Mouse (Mus musculus) midbrain, embryonic 10.5 days (tissue): ENCODE results near the gene Defb19. TPM values are rescaled to one million over a fixed set of nuclear protein-coding genes. Genes with fewer than 3 reads are reported as not detected.

ENCODE experiments used
- polyA plus RNA-seq: library from polyadenylated mRNA; unstranded; fragments of >200 nt; fragmentation: Nextera tagmentation; extraction: Ambion mirVana; gene quantifications from 2 replicates; pipeline ENCODE4 v1.2.1, GENCODE M21; 2016

The Defb19 gene
- polyA plus RNA-seq, 1 experiment from 2014 or later, result not detected

Other genes with a start within 250 kb of the Defb19 start
- 92.2 and 101 TPM in 2 replicates for gene Rbck1, start 247.7 kb downstream of the Defb19 start, polyA plus RNA-seq
- 2.2 and 2.8 TPM in 2 replicates for gene Trib3, start 236.3 kb downstream of the Defb19 start, polyA plus RNA-seq
- 1.3 and 3.7 TPM in 2 replicates for gene Nrsn2, start 203.7 kb downstream of the Defb19 start, polyA plus RNA-seq
- 8.6 and 9.2 TPM in 2 replicates for gene Sox12, start 182.2 kb downstream of the Defb19 start, polyA plus RNA-seq
- gene Zcchc3, start 165.3 kb downstream of the Defb19 start, polyA plus RNA-seq, result 47.7 and 49.8 TPM in 2 replicates
- 0.99 and 1.2 TPM in 2 replicates for gene 6820408C15Rik, start 164.7 kb downstream of the Defb19 start, polyA plus RNA-seq
- gene Defb23, start 115.7 kb downstream of the Defb19 start, polyA plus RNA-seq, result not detected in 2 replicates
- not detected in 2 replicates for gene Defb20, start 103.2 kb downstream of the Defb19 start, polyA plus RNA-seq
- not detected in 2 replicates for gene Defb22, start 90.2 kb downstream of the Defb19 start, polyA plus RNA-seq
- not detected in 2 replicates for gene Defb26, start 68.6 kb downstream of the Defb19 start, polyA plus RNA-seq
- not detected in 2 replicates for gene Defb28, start 62.1 kb downstream of the Defb19 start, polyA plus RNA-seq
- gene Defb29, start 40.2 kb downstream of the Defb19 start, polyA plus RNA-seq, result not detected in 2 replicates
- not detected in 2 replicates for gene Gm17416, start 11.0 kb downstream of the Defb19 start, polyA plus RNA-seq
- gene Defb21, start 7.6 kb downstream of the Defb19 start, polyA plus RNA-seq, result not detected in 2 replicates
- gene Defb45, start 19.1 kb upstream of the Defb19 start, polyA plus RNA-seq, result not detected in 2 replicates
- not detected in 2 replicates for gene Defb36, start 24.0 kb upstream of the Defb19 start, polyA plus RNA-seq
- gene Defb25, start 42.7 kb upstream of the Defb19 start, polyA plus RNA-seq, result not detected in 2 replicates
- gene Rem1, start 46.6 kb upstream of the Defb19 start, polyA plus RNA-seq, result 0.26 and 0.33 TPM in 2 replicates
- 99.2 and 117 TPM in 2 replicates for gene H13, start 89.1 kb upstream of the Defb19 start, polyA plus RNA-seq
- gene Mcts2, start 106.7 kb upstream of the Defb19 start, polyA plus RNA-seq, result 42.9 and 45.3 TPM in 2 replicates
- 70.2 and 86.2 TPM in 2 replicates for gene Id1, start 155.9 kb upstream of the Defb19 start, polyA plus RNA-seq
- gene Cox4i2, start 173.9 kb upstream of the Defb19 start, polyA plus RNA-seq, result 4.2 and 4.6 TPM in 2 replicates